Mouse (Mus musculus): ENCODE data around the gene Mavs. TPM values are rescaled to one million over a fixed set of nuclear protein-coding genes. Genes with fewer than 3 reads are reported as not detected.
"Not testable (repeated sequence)": the region's sequence is repeated elsewhere in the genome, so short reads cannot be mapped to it uniquely, and the experiment has no call there.

Mavs gene
- polyA plus RNA-seq, 1 experiment from 2014 or later, result 8.1 TPM

DNA sequence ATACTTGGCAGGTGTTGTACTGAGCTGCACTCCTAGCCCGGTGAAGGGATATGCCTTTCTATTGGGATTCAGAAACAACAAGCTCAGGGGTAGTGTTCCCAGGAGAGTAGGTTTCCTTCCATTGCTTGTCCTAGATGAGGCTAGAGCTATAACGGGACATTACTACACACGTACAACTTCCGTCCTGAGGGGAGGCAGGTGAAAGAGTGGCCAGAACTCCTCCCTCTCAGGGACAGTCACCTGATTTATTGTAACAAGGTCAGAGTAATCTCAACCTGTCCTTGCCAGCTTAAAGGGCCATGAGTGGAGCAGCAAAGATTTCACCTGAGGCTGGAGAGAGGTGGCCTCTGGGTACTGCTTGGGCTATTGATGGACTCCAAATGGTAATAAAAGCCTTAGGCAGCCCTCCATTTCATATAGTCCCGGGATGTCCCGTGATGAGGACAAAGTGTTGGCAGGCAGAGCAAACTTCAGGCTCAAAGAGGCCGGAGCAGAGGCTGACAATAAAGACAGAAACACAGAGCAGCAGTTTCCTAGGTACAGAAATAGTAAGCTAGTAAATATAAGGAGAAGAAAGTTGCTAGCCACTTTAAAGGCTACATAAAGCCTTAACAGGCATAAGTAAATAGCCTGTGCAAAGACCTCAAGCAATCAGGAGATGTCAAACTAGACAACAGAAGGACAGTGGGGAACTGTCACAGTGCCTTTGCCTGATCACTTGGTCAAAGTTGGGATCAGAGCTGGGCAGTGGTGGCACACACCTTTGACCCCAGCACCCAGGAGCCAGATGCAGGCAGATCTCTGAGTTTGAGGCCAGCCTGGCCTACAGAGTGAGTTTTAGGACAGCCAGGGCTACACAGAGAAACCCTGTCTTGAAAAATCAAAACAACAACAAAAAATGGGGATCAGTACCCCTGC, 17.7 kb upstream of the Mavs start:
- no peak overlapping the region for H3K9ac ChIP-seq
- H3K27ac ChIP-seq, result no peak overlapping the region
- H3K36me3 ChIP-seq (ENCODE audit: poor library complexity, severe bottlenecking), result peaks cover 18% of the 10 kb centered on the region
- peaks cover 6% of the 10 kb centered on the region for H3K4me1 ChIP-seq
- no peak overlapping the region for H3K4me2 ChIP-seq
- H3K4me3 ChIP-seq, result no peak overlapping the region
- no peaks in the 10 kb centered on the region for H3K9me3 ChIP-seq (replicated peaks)
- no peaks in the 10 kb centered on the region for H3K27me3 ChIP-seq
- 89% methylated on average over 7 of the region's 7 CpGs for WGBS
- no peak for ATAC-seq

DNA sequence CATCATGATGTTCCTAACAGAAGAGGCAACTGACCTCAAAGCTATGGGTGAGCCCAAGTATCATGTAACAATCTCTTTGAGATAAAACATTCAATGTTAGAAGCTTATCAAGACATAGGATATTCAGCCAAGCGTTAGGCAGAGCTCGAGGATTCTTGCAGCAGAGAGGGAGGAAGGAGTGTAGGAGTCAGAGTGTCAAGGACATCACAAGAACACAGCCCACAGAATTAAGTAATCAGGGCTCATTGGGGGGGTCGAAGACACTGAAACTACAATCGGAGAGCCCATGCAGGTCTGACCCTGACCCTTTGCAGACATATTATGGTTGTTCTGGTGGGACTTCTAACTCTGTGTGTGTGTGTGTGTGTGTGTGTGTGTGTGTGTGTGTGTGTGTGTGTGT, 13.8 kb upstream of the Mavs start:
- H3K27ac ChIP-seq, result no peak overlapping the region
- H3K27me3 ChIP-seq, result 0 out of 2 replicates have a peak, but pooled peaks cover 5% of the 10 kb centered on the region
- H3K9ac ChIP-seq, result no peak overlapping the region
- H3K4me1 ChIP-seq, result no peaks in the 10 kb centered on the region
- H3K4me2 ChIP-seq, result no peak overlapping the region
- no peak overlapping the region for H3K4me3 ChIP-seq
- H3K36me3 ChIP-seq (ENCODE audit: poor library complexity, severe bottlenecking), result no peaks in the 10 kb centered on the region
- 77% methylated on average over 4 of the region's 4 CpGs for WGBS
- no peaks in the 10 kb centered on the region for H3K9me3 ChIP-seq (replicated peaks)
- no peak for ATAC-seq

DNA sequence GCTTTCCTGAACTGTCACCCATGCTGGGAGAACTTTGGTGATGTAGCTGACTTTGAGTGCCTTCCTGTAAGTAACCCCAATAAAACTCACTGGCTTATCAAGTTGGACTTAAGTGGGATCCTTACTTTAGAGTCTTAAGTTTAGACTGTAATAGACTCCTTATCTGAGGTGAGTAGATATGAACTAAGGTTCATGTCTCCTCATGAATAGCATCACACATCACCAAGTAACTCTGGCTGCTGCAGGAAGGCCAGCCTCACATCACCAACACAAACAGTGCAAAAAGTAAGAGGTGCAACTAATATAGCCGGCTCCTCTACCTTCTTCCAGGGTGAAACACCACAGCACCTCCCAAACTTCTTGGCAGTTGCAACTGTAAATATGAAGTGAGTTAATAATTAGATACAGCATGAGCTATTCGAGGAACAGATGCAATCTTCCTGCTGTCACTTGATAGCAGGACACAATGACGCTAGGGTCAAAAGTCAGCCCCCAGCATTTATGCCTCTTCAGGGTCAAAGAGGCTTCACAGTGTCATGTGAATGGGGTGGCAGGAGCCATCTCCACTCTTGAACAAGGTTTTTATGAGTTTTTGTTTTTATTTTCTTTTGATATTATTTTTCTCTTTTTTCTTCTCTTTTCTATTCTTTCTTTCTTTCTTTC, 11.9 kb upstream of the Mavs start:
- H3K27ac ChIP-seq, result no peak overlapping the region
- 86% methylated on average over 3 of the region's 3 CpGs for WGBS
- no peaks in the 10 kb centered on the region for H3K36me3 ChIP-seq (ENCODE audit: poor library complexity, severe bottlenecking)

DNA sequence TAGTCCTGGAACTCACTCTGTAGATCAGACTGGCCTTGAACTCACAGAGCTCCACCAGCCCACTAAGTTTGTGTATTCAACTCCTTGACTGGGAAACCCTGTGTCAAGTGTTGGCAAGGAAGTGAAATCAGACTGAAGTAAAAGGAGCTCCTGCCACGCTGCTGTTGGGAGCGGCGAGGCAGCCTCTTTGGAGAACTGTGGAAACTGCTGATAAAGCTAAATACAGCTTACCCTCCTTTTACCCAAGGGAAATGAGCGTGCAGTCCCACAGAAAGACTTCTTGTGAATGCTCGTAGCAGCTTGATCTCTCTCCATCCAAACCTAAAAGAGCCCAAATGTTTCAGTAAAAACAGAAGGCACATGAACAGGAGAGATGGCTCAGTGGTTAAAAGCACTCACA, 11.3 kb upstream of the Mavs start:
- Histone ChIP-seq H3K27ac (no peak overlapping the region), H3K9me3 (replicated peaks) (no peaks in the 10 kb centered on the region), H3K27me3 (0 out of 2 replicates have a peak, but pooled peaks cover 5% of the 10 kb centered on the region), H3K36me3 (ENCODE audit: poor library complexity, severe bottlenecking) (no peaks in the 10 kb centered on the region), H3K4me3 (no peak overlapping the region), H3K4me2 (no peak overlapping the region), H3K4me1 (no peaks in the 10 kb centered on the region), H3K9ac (no peak overlapping the region)
- ATAC-seq, result no peak
- 66% methylated on average over 5 of the region's 5 CpGs for WGBS

More for the DNA sequence above, 11.9 kb upstream of the Mavs start:
- Histone ChIP-seq H3K9ac (no peak overlapping the region), H3K27me3 (0 out of 2 replicates have a peak, but pooled peaks cover 5% of the 10 kb centered on the region), H3K9me3 (replicated peaks) (no peaks in the 10 kb centered on the region), H3K4me1 (no peaks in the 10 kb centered on the region), H3K4me2 (no peak overlapping the region), H3K4me3 (no peak overlapping the region)
- ATAC-seq, result no peak

DNA sequence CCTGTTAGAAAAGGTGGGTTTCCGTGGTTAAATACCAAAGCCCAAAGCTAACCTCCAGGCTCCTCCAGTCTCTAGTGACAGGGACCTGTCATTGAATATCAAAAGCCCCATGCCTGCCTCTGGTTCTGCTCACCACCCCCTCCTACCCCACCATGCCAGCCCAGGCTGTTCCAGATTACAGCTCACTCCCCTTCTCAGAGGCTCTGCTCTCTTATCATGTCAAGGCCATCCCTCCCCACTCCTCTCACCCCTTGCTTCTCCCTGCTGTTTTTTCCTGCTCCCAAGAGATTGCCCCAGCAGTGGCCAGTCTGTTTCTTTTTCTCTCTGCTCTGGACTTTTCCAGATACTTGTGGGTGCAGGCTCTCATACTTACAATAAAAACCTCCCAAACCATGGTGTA, 10.3 kb upstream of the Mavs start:
- no peak for ATAC-seq
- no peak overlapping the region for H3K27ac ChIP-seq
- WGBS, result 75% methylated on average over 1 of the region's 1 CpGs

DNA sequence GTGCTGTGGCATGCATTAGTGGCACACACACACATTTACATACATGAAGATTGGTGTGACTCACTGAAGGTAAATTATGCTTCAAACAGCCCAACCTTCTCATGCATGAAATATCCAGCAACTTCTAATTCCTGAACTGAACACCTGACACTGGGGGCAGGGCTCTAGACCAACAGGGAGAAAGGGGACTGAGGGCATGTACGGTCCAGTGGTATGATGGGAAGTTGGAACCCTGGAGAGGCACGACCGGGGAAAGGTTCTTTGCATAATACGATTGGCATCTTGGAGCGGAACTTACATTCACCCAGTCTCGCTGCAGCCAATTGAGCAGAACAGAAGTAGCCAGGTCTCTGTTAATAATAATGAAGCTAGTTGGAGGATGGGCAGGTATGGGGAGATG, 8.7 kb upstream of the Mavs start:
- 0 out of 2 replicates have a peak, but pooled peaks cover 5% of the 10 kb centered on the region for H3K27me3 ChIP-seq
- no peaks in the 10 kb centered on the region for H3K4me1 ChIP-seq
- no peaks in the 10 kb centered on the region for H3K9me3 ChIP-seq (replicated peaks)
- H3K4me3 ChIP-seq, result no peak overlapping the region
- no peaks in the 10 kb centered on the region for H3K36me3 ChIP-seq (ENCODE audit: poor library complexity, severe bottlenecking)
- no peak for ATAC-seq
- WGBS, result 81% methylated on average over 6 of the region's 6 CpGs
- H3K9ac ChIP-seq, result no peak overlapping the region
- H3K4me2 ChIP-seq, result no peak overlapping the region
- H3K27ac ChIP-seq, result no peak overlapping the region

More for the DNA sequence above, 10.3 kb upstream of the Mavs start:
- no peak overlapping the region for H3K4me3 ChIP-seq
- no peak overlapping the region for H3K9ac ChIP-seq
- no peaks in the 10 kb centered on the region for H3K4me1 ChIP-seq
- H3K9me3 ChIP-seq (replicated peaks), result no peaks in the 10 kb centered on the region
- 0 out of 2 replicates have a peak, but pooled peaks cover 5% of the 10 kb centered on the region for H3K27me3 ChIP-seq
- no peaks in the 10 kb centered on the region for H3K36me3 ChIP-seq (ENCODE audit: poor library complexity, severe bottlenecking)
- no peak overlapping the region for H3K4me2 ChIP-seq

DNA sequence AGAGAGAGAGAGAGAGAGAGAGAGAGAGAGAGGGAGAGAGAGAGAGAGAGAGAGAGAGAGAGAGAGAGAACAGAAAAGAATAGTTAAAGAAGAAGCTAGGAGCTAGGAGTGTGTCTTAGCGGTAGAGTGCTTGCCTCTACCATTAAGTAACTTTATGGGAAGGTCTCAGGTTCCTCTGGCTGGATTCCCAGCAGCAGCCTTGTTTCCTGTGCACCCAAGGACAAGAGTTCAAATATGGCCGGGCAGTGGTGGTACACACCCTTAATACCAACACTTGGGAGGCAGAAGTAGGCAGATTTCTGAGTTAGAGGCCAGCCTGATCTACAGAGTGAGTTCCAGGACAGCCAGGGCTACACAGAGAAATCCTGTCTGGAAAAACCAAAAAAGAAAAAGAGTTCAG, 7.2 kb upstream of the Mavs start:
- 80% methylated on average over 2 of the region's 2 CpGs for WGBS
- not testable (repeated sequence) for H3K27me3 ChIP-seq

DNA sequence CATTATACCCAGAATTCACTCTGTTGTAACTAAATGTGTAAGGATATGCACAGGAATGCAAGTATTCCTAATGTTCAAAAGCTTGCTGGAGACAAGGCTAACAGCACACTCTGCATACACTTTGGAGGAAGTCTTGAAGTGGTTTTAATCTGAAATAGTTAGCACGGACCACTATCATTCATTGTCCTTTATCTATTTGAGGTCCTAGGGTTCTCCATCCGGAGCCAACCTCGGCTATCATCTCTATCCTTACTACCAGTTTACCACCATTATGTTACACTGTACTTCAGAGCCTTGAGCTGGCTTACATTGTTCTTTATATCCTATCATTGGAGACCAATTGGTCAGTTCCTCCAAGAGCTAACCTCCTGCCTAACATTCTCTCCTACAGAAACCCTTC, 6.6 kb upstream of the Mavs start:
- Histone ChIP-seq H3K4me1 (no peaks in the 10 kb centered on the region), H3K27ac (no peak overlapping the region)

More for the DNA sequence above, 7.2 kb upstream of the Mavs start:
- not testable (repeated sequence) for H3K4me1 ChIP-seq; H3K4me2 ChIP-seq; H3K4me3 ChIP-seq; ATAC-seq; H3K36me3 ChIP-seq (ENCODE audit: poor library complexity, severe bottlenecking); H3K9ac ChIP-seq; H3K9me3 ChIP-seq (replicated peaks); H3K27ac ChIP-seq

DNA sequence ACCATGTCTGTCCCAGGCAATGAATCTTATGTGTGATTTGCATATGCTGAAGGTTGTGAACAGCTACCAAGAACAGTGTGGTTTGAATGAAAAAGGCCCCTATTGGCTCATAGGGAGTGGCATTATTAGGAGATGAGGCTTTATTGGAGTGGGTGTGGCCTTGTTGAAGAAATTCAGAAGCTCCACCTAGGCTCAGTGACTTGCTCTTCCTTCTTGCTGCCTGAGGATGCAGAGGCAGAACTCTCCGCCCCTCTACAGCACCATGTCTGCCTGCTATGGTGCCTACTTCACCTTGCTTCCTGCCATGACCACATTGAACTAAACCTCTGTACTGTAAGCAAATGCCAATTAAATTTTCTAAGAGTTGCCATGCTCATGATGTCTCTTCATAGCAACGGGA, 1.3 kb upstream of the Mavs start:
- ATAC-seq, result no peak
- H3K9me3 ChIP-seq (replicated peaks), result no peaks in the 10 kb centered on the region
- no peak overlapping the region for H3K27ac ChIP-seq
- no peaks in the 10 kb centered on the region for H3K36me3 ChIP-seq (ENCODE audit: poor library complexity, severe bottlenecking)
- H3K4me2 ChIP-seq, result no peak overlapping the region
- 83% methylated on average over 2 of the region's 2 CpGs for WGBS
- H3K4me1 ChIP-seq, result peaks cover 21% of the 10 kb centered on the region
- H3K4me3 ChIP-seq, result no peak overlapping the region
- H3K27me3 ChIP-seq, result no peaks in the 10 kb centered on the region
- no peak overlapping the region for H3K9ac ChIP-seq

More for the DNA sequence above, 6.6 kb upstream of the Mavs start:
- no peaks in the 10 kb centered on the region for H3K9me3 ChIP-seq (replicated peaks)
- H3K9ac ChIP-seq, result no peak overlapping the region
- no peak overlapping the region for H3K4me3 ChIP-seq
- no peaks in the 10 kb centered on the region for H3K36me3 ChIP-seq (ENCODE audit: poor library complexity, severe bottlenecking)
- ATAC-seq, result no peak
- no peak overlapping the region for H3K4me2 ChIP-seq
- WGBS, result 92% methylated on average over 3 of the region's 3 CpGs
- H3K27me3 ChIP-seq, result 0 out of 2 replicates have a peak, but pooled peaks cover 5% of the 10 kb centered on the region

DNA sequence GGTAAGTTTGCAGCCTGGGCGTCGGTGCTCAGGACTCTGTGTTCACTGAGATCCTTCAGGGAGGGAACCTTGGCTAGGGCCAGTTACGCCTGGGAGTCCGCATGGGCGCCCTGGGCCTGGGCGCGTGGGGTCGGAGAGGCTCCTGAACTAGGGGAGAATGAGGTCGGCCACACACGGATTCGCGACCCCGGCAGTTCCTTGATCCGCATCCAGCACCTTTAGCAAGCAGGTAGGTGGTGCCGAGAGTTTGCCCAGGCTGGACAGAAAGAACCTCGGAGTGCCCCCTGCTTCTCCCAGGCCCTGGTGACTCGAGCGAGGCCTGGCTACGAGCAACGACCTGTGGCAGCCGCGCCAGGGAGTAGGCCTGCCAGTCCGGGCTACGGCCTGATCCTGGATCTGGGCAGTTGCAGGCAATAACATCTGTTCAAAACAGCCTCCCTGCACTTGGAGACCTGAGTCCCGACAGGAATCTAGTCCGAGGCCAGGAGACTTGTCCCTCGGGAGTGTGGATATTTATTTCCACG, 326 bp downstream of the Mavs start:
- Histone ChIP-seq H3K4me3 (peak overlapping the region; percentile 54), H3K4me1 (peaks cover 21% of the 10 kb centered on the region), H3K9ac (peak overlapping the region; percentile 68), H3K27me3 (no peaks in the 10 kb centered on the region), H3K27ac (no peak overlapping the region), H3K4me2 (peak overlapping the region; percentile 86), H3K36me3 (ENCODE audit: poor library complexity, severe bottlenecking) (0 out of 2 replicates have a peak, but pooled peaks cover 4% of the 10 kb centered on the region), H3K9me3 (replicated peaks) (no peaks in the 10 kb centered on the region)
- WGBS, result 15% methylated on average over 28 of the region's 28 CpGs
- ATAC-seq, result peak; percentile 15; the same call in 1 of the 2 replicates

DNA sequence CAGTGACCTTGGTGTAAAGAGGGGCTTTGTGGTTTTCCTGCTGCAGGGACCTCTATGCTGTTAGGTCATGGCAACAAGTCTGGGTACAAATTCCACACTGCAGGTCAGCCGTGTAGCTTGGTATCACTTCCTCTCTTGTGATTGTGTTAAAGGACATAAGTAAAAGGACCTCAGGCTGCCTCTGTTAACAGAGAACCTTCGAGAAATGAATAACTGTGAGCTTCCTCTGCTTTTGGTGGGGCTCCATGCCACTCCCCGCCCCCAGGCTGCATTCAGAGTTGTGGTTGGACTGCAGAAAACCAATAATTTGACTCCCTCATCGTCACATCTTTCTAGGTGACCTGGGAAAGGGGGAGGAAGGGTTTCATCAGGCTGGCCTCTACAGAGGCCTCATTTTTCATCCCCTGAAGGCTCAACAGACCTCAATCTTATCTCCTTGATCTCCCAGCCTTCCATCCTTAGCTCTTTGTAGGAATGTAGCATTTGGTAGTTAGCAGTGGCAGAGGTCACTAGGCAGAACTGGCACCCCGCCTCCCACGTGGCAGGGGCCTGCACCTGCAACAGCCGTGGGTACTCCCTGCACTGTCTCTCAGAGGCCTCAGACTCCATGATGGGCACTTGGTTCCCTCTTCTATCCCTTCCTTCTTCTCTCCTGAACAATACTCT, 1.2 kb downstream of the Mavs start:
- peak overlapping the region; percentile 68 for H3K9ac ChIP-seq
- no peaks in the 10 kb centered on the region for H3K27me3 ChIP-seq
- H3K4me3 ChIP-seq, result peak overlapping the region; percentile 54; the same call in 1 of the 2 replicates
- no peak overlapping the region for H3K27ac ChIP-seq
- peaks cover 21% of the 10 kb centered on the region for H3K4me1 ChIP-seq
- peak overlapping the region; percentile 86 for H3K4me2 ChIP-seq
- 84% methylated on average over 7 of the region's 7 CpGs for WGBS
- H3K36me3 ChIP-seq (ENCODE audit: poor library complexity, severe bottlenecking), result 0 out of 2 replicates have a peak, but pooled peaks cover 4% of the 10 kb centered on the region
- no peaks in the 10 kb centered on the region for H3K9me3 ChIP-seq (replicated peaks)
- no peak for ATAC-seq
